Mouse (Mus musculus) right cerebral cortex, postnatal 10 days (tissue): ENCODE results near the gene Magea1.
"Not testable (repeated sequence)": the region's sequence is repeated elsewhere in the genome, so short reads cannot be mapped to it uniquely, and the experiment has no call there.

Experiments used
- DNase-seq, 2 experiments: peaks; one replicate each; pipeline ENCODE4 v3.0.0; 2021; ENCODE audit warnings: low spot score in 2 of 2

The Magea1 gene

DNA sequence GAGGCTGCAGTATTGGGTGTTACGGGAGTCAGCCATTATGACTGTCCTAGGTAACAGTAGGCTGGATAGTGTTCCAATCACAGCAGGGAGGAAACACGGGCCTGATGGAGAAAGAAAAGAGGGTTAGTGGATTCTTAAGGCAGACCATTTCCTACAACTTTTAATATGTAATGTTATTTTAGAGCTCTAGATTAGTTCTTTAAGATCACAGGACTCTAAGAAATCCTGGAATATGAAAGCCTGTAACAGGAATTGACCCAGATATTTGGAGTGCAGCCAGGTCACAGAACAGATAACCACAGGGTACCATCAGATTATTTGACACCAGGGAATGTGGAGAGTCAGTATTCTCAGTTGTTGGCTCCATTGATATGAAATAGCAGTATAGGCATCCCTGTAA, at the start of gene Magea1:
Gene Magea1, minus strand, starts transcription at position 101 of the 400 bp plus-strand sequence.
- not testable (repeated sequence) for DNase-seq

DNA sequence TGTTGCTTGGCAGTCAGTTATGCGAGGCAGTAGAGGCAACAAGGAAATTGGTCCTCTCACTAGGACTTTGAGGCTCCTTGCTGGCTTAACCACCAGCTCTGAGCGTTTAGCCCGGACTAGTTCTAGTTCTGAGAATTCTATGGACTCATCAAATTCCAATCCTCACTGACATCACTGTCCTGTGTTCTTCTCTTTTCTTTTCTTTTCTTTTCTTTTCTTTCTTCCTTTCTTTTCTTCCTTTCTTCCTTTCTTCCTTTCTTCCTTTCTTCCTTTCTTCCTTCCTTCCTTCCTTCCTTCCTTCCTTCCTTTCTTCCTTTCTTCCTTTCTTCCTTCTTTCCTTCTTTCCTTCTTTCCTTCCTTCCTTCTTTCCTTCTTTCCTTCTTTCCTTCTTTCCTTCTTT, 38.7 kb upstream of the Magea1 start, which contains the start of gene Cldn34b2:
Gene Cldn34b2, minus strand, starts transcription at position 101 of the 400 bp plus-strand sequence.
- not testable (repeated sequence) for DNase-seq

DNA sequence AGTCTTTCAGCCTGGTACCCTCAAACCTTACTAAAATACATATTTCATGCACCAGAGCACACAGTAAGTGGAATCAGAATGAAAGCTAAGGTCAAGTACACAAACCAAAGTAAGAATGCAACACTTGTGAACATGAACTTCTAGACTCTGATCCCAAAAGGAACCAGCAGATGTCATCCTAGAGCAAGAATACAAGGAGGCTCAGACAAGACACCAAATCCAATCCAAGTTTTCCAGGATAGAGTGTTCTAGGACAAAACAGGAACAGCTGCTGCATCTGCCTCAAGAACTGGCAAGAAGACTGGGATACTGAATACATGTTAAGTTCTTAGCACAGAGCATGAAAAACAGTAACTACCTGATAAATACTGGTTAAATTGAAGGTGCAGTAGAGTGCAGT, 8.4 kb upstream of the Magea1 start:
- DNase-seq = peak; percentile 16 to 21

DNA sequence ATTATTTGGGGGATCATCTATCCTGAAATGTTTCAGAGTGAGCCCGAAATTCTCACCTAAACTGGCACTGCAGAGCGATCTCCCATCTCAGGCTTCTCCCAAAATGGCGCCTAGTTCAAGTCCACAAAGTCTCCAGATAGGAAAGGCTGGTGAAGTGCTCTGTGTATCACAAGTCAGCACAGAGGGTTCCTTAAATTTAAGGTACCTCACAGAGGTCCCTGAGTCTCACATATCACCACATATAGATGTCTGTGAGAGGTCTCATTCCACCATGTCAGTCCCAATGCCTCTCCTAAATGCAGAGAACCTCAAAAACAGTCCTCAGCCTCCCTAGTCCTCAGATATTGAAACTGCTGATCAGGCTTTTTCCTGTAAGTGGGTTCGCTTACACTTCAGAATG, 4.0 kb upstream of the Magea1 start, which contains the start of gene Magea2:
Gene Magea2, minus strand, starts transcription at position 101 of the 400 bp plus-strand sequence.
- not testable (repeated sequence) for DNase-seq

DNA sequence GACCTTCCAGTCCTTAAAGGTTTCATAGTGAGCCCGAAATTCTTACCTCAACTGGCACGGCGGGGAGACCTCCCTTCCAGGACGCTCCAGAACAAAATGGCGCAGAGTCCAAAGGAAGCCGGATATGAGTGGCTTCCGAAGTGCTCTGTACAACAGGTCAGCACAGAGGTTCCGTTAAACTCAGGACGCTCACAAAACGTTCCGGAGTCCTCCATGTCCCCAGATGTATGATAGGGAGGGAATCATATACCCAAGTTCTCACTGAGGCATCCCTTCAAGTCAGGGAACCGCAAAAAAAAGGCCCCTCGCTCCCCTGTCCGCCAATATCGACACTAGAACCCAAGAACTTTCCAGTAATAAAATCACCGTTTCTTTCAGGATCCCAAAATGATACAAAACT, 26.5 kb downstream of the Magea1 start, which contains the start of gene Magea5:
Gene Magea5, minus strand, starts transcription at position 101 of the 400 bp plus-strand sequence.
- not testable (repeated sequence) for DNase-seq
